Mouse (Mus musculus) cerebellum, postnatal 14 days (tissue): ENCODE measurements around the gene Ttc34.

Experiments
- DNase-seq, 2 experiments: peaks; one replicate each; pipeline ENCODE4 v3.0.0; 2021; ENCODE audit warnings: mixed read lengths in 2 of 2

The Ttc34 gene

DNA sequence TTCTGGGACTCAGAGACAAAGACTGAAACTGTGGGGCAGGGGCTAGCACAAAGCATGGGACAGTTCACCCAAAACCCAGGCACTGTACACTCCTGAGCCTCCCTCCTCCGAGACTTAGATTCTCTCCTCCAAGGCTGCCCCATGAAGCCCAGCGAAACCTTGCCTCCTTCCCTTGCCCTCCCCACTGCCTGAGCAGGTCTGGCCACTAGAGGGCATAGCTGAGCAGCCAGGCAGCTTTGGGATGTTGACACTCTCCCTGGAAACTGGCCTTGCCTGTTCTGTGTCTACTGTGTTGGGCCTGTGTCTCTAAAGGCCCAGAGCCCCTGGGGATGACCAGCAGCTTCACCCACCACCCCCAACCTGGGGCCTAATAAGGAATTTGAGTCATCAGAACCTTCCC is at the start of gene Ttc34:
Gene Ttc34 (plus strand): TSS at position 290 of the 400 bp plus-strand sequence.
- DNase-seq, result peak; percentile 56 to 73

DNA sequence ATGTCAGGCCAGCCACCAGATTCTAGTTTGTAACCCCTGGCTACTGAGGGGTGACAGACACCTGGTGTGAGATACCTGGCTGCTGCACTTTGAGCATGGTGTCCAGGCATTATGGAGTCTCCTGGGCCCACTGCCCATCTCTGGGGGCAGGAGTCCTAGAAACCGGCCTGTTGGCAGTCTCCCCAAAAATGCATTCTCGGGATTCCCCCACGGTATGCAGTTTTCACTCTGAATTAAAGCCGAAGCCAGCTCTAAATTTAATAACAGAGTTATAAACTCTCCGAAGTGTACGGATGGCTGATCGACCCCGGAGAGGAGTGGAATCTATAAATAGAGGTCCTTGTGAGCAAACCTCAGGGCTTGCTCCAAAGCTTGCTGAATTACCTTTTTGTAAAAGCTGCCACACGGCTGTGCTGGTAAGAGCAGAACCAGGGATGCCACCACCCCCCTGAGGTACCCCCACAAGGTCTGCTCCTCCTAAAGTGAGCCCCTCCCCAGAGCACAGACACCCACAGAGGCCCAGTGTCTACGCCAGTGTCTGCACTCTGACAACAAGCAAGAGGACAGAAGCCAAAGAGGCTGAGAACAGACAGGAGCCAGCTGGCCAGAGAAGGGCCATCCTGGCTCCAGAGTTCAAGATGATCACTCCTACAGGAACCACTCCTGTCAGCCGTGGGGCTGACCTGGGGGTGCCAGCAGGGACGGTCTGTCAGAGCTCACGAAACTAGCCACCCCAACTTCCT is 49.1 kb upstream of the Ttc34 start:
- DNase-seq, result peak; percentile 28 to 36

DNA sequence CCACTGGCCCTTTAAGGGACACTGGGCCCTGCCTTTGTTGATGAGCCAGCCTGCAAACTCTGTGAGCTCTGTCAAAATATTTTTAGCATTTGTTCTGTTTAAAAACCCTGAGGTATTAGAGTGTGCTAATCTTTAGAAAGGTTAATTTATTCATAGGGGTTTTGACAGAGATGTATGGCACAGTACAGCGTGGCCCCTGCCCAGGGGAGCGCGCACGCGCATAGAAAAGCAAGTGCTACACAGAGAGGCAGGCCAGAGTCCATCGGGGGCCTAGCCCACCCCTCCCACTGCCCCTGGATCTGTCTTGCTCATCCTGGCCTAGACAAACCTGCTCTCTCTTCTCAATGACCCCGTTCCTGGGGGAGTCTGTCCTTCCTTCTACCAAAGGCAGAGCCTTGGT is 45.4 kb upstream of the Ttc34 start:
- DNase-seq, result no peak

DNA sequence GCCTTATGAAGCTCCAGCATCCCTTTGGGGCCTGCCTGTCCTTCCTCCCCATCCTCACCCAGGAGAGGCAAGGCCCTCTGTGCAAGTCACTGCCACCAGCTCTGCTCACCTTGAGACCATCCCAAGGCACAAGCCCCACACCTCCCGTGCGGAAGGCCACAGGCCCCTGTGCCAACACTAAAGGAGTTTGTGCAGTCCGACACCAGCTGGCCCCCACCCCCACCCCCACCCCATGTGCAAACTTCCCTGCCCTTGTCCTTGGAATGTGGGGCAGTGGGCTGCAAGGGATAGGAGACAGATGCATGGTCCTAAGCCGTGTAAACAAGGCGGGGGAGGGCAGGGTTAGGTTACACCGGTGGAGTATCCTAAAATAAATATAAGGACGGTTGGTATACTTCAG is 43.8 kb upstream of the Ttc34 start:
- no peak for DNase-seq

DNA sequence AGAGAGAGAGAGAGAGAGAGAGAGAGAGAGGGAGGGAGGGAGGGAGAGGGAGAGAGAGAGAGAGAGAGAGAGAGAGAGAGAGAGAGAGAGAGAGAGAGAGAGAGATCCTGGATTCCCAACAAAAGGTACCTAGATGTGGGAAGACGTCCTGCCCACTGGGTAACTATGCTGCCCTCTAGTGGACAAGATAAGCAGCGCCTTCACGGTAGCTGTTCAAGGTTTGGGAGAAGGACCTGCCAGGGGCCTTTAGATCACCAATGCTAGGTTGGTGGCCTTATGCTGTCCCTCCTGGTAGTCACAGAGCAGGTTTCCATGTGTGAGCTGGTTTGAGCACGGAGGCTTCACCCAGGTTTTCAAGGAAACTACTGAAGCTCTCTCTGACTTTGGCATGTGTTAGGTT is 39.4 kb upstream of the Ttc34 start:
- DNase-seq, result peak; percentile 79 to 85

DNA sequence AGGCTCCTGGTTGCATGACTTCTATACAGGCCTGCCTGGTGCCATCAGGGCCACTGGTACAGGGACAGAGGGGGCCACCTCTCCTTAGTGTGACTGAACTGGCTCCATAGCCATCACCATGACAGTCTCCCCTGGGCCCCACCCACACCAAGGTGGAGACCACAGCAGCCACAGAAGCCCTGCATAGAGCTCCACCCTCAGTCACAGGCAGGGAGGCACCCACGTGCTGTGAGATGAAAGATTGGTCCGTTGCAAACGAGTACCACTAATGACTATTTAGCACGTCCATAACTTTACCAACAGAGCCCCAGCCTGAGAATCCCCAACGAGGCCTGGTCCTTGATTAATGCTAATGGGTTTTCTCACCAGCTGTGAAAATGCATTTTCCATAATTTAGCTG is 36.7 kb upstream of the Ttc34 start:
- DNase-seq, result no peak

DNA sequence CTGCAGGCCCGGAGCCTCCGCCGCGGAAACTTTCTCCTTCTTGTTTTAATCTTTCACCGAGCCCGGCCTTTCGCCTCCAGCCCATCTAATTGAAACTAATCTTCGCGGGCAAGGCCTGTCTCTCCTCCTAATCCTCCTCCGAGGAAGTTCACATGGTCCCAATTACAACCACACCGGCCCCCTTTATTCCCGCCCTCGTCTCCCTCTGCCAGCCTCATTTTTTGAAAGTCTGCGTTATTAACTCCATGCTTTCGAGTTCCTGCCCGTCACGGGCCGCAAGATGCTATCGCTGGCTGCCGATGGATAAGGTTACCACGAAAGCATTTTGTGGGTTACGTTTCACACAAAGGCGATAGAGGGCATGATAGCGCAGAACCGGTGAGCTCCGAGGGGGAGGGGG is 35.0 kb upstream of the Ttc34 start:
- no peak for DNase-seq

DNA sequence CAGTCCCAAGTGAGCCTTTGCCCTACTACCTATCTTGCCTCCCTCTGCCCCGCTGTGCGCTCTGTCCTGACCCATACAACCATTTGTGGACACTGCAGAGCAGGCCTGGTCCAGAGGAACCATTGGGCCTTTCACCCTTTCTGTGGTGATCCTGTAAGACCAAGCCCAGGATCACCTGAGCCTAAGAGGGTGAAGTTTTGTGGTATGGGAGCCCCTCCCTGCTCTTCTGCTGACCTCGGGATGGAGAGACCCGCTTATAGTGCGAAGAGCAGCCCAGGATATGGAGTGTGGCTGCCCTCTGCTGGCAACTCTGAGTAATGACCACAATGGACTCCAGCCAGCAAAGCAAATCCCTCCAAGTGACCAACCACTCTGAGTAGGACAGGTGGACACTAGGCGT is 11.6 kb upstream of the Ttc34 start:
- peak; percentile 85 to 86 for DNase-seq

DNA sequence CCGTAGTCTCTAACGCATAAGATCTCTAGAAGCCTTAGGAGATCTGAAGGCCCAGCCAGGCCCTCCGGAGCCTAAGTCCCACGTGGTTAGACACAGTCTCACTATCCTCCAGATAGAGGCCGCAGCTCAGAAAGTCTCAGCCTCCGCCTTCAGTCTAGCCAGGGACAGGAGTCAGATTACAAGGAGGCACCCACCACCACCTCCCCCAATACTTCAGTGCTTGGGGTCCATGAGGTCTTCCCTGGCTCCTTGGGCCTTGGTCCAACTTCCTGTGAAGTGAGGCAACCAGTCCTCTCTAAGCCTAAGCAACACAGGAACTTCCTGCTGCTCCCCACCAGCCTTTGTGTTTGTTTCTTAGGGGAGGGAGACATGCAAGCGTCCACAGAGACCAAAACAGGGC is 11.0 kb upstream of the Ttc34 start:
- peak; percentile 26 to 35 for DNase-seq

DNA sequence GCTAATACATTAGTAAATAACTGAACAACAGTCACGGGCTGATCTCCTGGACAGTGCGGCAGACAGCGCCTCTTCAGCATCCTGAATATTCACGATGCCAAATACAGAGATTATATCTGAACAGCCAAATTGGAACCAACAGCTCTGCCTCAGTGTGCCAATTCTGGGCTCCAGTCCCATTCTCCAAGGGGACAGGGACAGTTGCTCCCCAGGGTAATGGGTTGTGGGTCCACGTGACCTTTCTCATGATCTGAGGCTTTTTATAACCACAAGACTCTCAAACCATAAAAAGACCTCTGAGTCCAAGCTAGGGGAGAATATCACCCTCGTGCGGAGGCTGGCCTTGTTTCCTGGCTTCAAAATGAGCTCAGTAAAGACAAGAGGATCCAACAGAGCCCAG is 10.1 kb upstream of the Ttc34 start:
- DNase-seq, result peak; percentile 67 to 75

DNA sequence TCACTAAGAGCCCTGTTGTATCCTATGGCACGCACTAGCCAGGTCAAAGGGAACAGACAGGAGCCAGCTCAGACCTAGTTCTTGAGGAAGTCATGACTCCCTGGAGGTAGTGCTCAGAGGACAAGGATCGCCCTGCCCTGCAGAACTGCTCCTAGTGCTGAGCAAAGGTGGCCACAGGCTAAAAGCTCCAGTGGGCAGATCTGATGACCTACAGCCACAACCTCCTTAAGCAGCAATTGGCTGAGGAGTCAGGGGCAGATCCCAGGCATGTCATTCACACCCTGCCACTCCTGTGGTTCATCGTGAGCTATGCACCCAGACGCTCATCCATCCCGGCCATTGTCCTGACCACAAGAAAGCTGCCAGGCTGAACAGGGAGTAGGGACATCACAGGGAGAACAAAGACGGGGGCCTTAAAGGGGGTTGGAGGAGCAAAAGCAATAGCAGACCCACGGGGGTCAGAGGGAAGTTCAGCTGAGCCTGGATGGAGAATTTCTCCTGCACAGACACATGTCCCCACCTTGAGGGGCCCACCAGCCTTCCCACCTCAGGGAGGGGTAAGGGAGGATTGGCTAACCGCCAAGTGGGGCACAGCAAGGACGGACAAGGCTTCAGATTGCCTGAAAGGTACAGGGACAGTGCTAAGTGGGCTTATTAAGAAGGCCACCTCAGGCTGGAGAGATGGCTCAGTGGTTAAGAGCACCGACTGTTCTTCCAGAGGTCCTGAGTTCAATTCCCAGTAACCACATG is 9.2 kb upstream of the Ttc34 start:
- peak in 1 of 2 experiments; percentile 46 for DNase-seq

DNA sequence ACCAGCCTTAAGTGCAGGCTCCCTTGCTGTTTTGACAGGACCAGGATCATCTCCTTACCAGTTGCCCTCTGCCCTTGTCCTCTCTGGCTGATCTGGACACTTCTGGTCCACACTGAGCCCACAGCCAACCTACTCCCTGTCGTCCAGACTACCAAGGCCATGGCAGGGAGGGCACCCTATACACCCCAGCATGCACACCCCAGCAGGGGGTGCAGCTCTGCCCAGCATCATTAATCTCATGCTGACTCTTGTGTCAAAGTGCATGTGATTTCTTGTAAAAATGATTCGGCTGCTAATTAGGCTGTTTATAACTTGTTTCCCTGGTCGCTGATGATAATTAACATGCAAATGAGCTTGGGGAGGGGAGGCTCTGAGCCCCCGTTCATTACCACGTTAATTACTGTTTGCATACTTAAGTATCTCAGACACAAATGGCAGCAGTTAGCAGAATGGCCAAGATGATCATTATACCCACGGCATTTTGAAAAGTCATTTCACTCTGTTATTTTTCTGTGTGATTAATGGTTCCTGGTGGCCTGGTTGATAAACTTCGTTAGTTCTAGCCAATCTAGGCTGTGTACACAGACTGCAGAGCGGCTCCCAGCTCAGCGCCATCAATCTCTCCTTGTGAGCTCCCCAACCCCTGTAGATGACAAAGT is 5.2 kb upstream of the Ttc34 start:
- DNase-seq, result no peak

DNA sequence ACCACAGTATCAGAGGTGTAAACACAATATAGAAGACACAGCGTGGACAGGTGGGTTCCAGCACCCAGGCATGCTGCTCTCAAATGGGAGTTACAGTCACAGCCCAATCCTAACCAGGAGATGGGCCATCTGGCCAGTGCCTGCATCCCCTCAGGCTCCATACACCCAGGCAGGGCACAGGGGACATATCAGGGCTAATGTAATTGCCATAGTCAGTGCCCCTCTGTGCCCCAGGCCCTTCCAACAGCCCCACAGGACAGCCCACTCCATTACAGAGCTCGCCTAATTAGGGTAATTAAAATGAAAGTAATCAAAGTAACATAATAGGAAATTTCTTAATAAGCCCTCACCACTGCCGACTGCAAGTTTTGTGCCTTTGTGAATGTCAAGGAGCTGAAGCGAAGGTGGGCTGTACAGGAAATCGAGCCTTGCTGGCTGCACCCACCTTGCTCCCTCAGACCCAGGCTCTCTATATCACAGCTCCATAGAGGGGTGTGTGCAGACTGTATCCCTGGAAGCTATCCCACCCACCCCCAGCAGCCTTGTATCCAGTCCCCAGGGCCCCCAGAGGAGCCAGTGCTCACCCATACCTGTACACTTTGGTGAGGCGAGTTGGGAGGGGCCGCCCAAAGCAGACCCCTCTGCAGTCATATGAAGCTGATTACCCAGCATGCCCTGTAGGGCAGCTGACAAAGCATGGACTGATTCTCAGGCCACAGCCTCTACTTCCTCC is 910 bp upstream of the Ttc34 start:
- no peak for DNase-seq

DNA sequence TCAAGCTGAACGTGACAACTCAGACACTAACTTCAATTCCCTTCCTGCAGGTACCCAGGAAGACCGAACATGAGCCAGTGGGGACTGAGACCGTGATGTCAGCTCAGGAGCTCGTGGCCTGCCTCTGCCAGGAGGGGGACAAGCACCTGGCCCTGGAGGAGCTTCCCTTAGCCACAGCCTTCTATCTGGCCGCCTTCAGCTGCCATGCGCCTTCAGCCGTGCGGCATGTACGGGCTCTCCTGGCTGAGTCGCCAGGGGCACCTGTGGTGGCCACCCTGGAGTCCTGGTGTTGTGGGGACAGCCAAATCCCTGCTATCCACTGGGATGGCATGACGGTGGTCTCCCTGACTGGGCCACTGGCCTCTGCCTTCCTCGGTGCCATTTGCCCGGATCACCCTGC is 1.5 kb downstream of the Ttc34 start:
- DNase-seq, result no peak

DNA sequence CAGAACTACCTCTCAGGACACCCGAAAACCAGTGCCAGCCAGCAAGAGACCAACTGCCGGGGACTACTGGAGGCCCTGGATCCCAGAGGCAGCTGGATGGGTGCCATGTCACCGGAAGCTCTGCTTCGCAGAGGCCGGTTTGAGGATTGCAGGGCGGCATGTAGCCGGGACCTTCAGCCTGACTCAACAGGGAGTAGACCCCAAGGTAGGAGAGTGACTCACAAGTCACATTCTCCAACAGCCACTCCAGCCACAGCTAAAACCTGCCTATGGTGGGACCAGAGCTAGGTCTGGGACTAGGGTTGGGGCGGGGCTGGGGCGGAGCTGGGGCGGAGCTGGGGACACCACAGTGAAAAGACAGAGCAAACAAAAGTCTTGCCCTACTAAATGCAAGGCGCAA is 2.1 kb downstream of the Ttc34 start:
- DNase-seq, result no peak

DNA sequence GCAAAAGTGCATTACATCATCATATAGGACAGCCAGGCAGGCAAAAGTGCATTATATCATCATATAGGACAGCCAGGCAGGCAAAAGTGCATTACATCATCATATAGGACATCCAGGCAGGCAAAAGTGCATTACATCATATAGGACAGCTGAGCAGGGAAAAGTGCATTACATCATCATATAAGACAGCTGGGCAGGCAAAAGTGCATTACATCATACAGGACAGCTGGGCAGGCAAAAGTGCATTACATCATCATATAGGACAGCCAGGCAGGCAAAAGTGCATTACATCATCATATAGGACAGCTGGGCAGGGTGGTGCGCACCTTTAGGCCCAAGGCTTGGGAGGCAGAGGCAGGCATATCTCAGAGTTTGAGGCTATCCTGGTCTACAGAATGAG is 15.4 kb downstream of the Ttc34 start:
- DNase-seq, result no peak

DNA sequence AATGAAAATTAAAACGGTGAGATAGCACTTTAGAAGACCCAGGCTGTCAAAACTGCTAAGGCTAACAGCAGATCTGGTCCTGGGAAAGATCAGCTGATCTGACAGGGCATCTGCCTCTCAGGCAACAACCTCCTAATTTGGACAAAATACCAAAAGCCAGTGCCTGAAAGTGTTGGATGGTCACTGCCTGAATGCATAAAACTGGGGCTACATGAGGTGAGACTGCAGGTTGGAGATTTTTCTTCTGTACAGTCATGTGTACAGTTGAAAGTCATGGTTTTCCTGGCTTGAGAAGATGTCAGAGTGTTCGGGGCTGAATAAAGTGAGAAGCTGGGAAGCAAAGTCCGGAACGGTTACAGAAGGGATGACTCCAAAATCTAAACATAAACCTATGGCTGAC is 16.6 kb downstream of the Ttc34 start:
- DNase-seq, result no peak

DNA sequence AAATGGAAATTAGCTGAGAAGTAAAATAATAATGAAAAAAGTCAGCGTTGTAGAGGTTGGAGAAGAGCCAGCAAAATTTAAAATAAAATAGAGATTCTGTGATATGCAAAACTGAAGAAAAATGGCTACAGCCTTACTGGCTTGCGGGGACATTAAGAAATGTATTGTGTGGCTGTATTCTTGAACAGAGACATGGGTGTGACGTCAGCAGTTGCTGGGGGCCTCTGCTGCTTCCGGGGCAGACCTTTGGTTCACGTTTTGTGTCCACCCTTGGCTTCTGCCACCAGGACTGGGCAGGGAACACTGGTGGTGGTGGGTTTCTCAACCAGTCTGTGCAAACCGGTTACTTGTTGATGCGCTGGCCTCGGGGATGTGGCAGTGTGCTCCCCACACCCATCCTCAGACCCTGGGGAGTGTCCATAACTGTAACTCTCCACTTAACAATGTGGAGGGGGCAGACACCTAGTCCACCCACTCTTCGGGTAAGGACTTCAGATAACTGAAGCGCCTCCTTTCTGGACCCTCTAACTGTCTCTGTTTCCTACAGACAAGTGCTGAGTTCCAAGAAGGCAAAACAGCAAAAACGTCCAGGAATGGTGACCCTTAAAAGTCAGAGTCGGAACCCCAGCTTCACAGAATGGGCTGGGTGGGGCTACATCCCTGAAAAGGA is 17.6 kb downstream of the Ttc34 start:
- no peak for DNase-seq

DNA sequence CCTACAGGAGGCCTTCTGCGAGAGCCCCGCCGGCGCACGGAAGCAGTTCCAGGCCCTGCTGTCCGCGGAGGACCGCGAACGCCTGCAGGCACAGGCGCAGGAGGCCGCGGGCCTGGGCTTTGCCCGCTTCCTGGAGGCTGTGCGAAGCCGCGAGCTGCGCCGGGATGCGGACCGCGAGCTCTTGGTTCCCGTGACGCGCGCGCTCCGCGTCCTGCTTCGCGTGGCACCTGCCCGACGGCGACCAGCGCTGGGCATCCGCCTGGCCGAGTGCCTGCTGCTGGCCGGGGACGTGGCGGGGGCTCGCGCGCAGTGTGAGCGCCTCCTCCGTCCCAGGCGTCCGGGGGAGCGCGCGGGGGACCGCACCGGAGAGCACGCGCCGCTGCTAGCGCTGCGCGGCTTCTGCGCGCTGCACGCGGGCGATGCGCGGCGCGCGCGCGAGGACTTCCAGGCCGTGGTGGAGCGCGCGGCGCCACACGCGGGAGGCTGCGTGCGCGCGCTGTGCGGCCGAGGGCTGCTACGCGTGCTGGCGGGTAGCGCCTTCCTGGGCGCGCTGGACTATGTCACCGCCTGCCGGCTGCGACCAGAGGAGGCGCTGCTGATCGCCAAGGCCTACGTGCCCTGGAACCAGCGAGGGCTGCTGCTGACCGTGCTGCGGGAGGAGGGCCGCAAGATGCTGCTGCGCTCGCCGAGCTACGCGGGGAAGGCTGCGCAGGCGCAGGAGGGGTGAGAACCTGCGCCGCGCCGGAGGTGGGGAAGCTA is 18.6 kb downstream of the Ttc34 start:
- peak; percentile 94 to 95 for DNase-seq

DNA sequence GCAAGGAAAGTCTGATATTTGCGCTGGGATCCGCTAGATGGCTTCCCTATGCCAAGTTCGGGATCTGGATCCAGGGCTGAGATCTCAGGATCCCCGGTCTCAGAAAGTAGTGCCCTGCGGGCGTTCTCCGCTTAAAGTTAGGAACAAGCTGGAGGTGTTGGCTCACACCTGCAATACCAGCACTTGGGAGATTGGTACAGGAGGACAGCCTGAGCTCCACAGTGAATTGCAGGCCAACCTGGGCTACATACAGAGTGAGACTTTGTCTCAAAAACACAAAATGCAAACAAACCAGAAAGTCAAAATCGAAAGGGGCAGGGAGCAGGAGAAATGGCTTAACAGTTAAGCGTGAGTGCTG is 19.2 kb downstream of the Ttc34 start:
- no peak for DNase-seq

DNA sequence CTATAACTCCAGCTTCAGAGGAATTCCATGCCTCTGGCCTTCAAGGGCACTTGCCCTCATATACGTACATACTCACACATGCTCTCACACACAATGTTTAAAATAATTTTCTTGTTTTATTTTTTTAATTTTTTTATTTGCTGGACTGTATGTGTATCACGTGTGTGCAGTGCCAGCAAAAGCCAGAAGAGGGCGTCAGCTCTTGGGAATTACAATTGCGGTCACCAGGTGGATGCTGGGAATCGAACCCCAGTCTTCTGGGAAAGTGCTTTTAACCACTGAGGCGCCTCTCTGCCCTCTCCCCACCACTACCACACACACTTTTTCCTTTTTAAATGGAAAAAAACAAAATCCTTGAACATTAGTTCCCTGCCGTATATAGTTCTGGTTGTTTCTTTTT is 19.6 kb downstream of the Ttc34 start:
- peak in 1 of 2 experiments; percentile 64 for DNase-seq
